Comparison of ENCODE assay signal across 29 mouse cellular contexts in genomic region chr3:62376719-62377118, GRCm38 (mm10).
"Had no signal": no experiment of that assay in that cellular context is flagged by ENCODE, and none has a peak within 500 bp of the region (broad histone marks: within the 10 kb centered on the region; RNA-seq: fewer than 3 reads in every experiment).

No protein-coding gene starts in this region.

- ATAC-seq: forebrain, embryonic 13.5 days; forebrain, embryonic 14.5 days; forebrain, embryonic 15.5 days; forebrain, embryonic 16.5 days; forebrain, postnatal 0 days had no signal

- H3K9me3 ChIP-seq: embryonic facial prominence, embryonic 10.5 days; embryonic facial prominence, embryonic 12.5 days; embryonic facial prominence, embryonic 13.5 days; embryonic facial prominence, embryonic 15.5 days; forebrain, embryonic 10.5 days; forebrain, embryonic 12.5 days; forebrain, embryonic 13.5 days; forebrain, embryonic 15.5 days had no signal

- H3K4me2 ChIP-seq: embryonic facial prominence, embryonic 12.5 days; embryonic facial prominence, embryonic 13.5 days; embryonic facial prominence, embryonic 15.5 days; forebrain, embryonic 12.5 days; forebrain, embryonic 13.5 days; forebrain, embryonic 15.5 days had no signal

- H3K9ac ChIP-seq: embryonic facial prominence, embryonic 12.5 days; embryonic facial prominence, embryonic 13.5 days; embryonic facial prominence, embryonic 15.5 days; forebrain, embryonic 12.5 days; forebrain, embryonic 13.5 days; forebrain, embryonic 15.5 days; forebrain, postnatal 0 days had no signal

- H3K27ac ChIP-seq: embryonic facial prominence, embryonic 10.5 days; embryonic facial prominence, embryonic 12.5 days; embryonic facial prominence, embryonic 13.5 days; embryonic facial prominence, embryonic 15.5 days; forebrain, embryonic 10.5 days; forebrain, embryonic 12.5 days; forebrain, embryonic 13.5 days; forebrain, embryonic 15.5 days; gastrocnemius, adult 2 months; heart, adult 2 months had no signal

- H3K4me1 ChIP-seq: embryonic facial prominence, embryonic 12.5 days; embryonic facial prominence, embryonic 13.5 days; embryonic facial prominence, embryonic 15.5 days; forebrain, embryonic 10.5 days; forebrain, embryonic 12.5 days; forebrain, embryonic 13.5 days had no signal

- H3K27me3 ChIP-seq: embryonic facial prominence, embryonic 12.5 days; embryonic facial prominence, embryonic 13.5 days; embryonic facial prominence, embryonic 15.5 days; forebrain, embryonic 12.5 days; forebrain, embryonic 13.5 days; forebrain, embryonic 15.5 days had no signal

- H3K4me3 ChIP-seq: embryonic facial prominence, embryonic 10.5 days; embryonic facial prominence, embryonic 12.5 days; embryonic facial prominence, embryonic 13.5 days; embryonic facial prominence, embryonic 15.5 days; erythroblast, embryonic 14.5 days; forebrain, embryonic 10.5 days; forebrain, embryonic 12.5 days; forebrain, embryonic 13.5 days; forebrain, embryonic 15.5 days; gastrocnemius, adult 2 months; heart, adult 2 months had no signal

- DNase-seq: cerebellum, adult 18-20 months; cerebellum, adult 2 months; cerebellum, adult 8-10 months; cerebellum, adult 9-10 months; cerebellum, adult 9-11 months; cerebellum, postnatal 10 days; cerebellum, postnatal 14 days; cerebellum, postnatal 25 days; embryo, embryonic 11 days; forebrain, postnatal 0 days; gastrocnemius, adult 2 months; gastrocnemius, postnatal 10 days; gastrocnemius, postnatal 14 days; gastrocnemius, postnatal 25 days; gastrocnemius, postnatal 36 days; heart, adult 11 months; heart, adult 18-20 months; heart, adult 2 months had no signal

- H3K36me3 ChIP-seq: embryonic facial prominence, embryonic 10.5 days; embryonic facial prominence, embryonic 12.5 days; forebrain, embryonic 12.5 days; forebrain, embryonic 15.5 days had no signal
